Mouse (Mus musculus) cerebellum, postnatal 4 days (tissue): ENCODE results near the gene Speg.

Source experiments
- DNase-seq, 2 experiments: peaks; one replicate each; pipeline ENCODE4 v3.0.0; 2022; ENCODE audit warnings: low spot score in 2 of 2, mixed read lengths in 1 of 2

Gene Speg

DNA sequence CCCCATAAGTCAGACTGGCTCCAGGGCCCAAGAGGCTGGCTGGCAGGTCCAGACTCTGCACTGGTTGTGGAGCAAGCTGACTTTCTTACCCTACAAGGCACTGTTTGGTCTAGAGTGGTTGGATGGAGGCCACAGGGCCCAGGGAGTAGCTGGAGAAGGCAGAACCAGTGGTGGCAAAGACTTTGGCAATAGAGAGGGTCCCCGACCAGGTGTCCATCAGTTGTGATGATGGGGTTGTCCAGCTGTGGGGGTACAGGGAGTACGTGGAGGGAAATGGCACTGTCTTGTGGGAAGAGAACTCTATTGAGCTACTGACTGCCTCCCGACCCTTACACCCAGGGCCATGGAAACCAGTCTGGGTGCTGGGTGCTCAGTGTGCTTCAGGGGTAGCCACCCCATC, 18.7 kb downstream of the Speg start:
- no peak for DNase-seq

DNA sequence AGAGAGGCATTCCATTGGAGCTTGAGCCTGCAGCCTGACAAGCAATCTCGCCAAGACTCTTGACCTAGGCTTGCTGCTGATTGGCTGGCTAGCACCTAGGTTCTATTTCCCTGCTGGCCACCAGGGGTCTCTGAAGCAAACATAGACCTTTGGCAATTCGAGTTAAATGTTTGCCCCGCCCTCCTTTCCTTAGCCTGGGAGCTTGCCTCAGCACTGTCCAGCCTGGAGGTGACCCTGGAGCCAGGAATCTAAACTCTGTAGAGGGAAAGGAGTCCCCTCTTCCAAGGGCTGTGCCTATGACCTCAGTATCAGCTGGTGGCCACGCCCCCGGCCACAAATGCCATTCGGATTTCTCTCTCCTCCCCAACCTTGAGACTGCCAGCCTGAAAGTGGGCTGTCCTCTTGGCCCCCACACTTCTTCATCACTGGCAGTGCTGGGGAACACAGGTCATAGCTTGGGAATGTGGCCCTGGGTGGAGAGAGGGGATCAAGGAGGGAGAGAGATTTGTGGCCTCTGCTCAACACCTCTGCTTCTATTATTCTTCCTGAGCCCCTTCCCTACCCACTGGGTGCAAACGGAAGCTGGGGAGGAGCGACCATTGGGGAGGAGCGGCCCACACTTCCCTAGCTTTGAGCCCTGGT, 23.8 kb downstream of the Speg start:
- DNase-seq: peak in 1 of 2 experiments; percentile 68

DNA sequence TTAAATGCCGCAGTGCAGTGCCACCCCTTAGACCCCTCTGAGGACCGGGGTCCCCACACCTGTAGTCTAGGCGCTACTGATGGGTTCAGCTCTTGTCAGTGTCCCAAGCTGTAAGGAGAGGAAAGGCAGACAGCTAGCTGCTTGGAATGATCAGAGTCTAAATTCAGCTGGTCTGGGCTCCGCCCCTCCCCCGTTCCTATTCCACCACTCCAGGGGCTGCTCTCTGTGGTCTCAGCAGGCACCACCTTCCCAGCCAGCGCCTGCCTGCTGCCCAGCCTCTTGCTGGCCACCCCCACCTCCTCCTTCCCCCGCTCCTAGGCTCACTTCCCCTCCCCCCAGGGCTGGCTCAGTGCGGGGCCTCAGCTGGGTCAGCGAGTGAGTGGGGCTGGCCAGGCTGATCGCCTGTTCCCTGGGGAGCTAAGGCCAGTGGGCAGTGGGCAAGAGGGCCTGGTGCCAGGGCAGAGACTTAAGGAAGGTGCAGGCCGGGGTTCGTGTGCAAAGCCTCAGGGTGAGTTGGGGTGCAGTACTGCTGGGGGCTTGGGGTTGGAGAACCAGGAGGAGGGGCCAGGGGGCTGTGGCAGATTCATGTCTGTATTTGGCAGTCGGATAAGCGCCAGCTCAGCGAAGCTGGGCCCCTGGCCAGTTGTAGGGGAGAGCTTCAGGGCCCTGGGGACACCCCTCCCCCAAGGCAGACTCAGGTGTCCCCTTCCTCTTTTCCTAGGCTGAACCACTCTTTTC, 24.8 kb downstream of the Speg start:
- peak in 1 of 2 experiments; percentile 65 for DNase-seq

DNA sequence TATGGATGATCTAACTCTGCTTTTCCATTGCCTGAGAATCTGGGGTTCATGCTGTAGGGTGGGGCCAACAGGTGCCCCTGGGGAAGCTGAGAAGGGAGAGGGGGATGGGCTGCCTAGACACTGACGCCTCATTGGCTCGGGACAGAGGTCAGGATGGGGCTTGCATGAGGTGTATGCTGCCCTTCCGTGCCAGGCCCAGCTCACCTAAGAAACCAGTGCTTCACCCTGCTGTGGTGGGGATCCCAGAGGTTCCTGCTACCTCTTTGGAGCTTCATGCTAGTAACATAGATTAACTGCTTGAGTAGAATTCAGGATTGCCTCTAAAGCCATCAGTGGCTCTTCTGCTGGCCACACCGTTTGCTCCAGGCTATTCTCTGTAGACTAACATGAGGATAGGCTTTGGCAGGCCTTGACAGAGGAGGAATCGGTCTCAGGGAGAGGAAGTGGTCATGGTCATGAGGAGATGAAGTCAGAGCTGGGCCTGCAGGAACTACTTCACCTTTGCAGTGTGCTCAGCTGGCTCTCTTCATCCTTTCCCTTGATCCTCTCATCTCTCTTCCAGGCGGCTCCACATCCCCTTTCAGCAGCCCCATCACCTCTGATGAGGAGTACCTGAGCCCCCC, 25.5 kb downstream of the Speg start:
- DNase-seq: no peak

DNA sequence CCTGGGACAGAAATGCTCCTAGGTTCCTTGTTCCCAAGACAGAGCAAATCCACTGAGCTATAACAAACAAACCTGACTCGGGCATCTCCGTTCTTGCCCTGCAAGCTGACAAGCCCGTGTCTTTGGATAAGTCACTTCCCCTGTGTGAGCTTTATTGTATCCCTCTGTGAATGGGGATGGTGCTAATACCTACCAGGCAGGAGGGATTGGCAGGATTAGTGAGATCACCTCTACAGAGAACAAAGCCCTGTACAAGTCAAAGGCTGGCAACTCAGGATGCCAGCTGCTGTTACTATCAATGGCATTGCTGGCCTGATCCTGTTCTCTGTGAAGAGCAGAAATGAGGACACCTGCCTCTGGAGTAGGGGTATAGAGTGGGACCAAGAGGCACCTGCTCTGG, 30.4 kb downstream of the Speg start:
- no peak for DNase-seq

DNA sequence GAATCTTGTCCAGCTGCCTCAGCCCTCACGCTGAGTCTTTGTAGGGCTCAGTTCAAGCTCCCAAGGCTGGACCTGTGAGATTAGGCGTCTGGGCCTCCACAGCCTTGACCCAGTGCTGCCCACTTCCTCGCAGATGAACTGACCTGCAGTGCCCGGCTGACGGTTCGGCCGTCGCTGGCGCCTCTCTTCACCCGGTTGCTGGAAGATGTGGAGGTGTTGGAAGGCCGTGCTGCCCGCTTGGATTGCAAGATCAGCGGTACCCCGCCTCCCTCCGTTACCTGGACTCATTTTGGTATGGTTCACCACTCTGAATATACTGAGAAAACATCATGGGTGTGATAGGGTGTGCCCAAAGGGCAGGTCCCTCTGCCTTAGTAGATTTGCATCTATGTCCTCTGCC, 31.1 kb downstream of the Speg start:
- DNase-seq: no peak

DNA sequence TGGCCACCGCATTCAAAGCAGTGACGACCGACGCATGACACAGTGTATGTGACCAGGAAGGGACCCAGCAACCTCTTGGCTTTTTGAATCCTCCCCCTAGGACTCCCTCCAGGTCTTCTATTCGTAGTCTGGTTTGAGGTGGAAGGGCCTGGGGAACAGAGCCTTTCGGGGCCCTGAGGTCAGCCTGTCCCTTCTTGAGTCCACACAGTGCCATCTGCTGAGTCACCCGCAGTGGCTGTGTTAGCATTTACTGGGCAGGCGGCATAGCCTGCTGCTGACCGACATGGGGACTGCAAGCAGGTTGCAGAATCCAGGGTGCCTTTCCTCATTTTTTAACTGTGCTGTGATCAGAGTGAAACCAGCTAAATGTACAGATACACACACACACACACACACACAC, 32.0 kb downstream of the Speg start:
- no peak for DNase-seq

DNA sequence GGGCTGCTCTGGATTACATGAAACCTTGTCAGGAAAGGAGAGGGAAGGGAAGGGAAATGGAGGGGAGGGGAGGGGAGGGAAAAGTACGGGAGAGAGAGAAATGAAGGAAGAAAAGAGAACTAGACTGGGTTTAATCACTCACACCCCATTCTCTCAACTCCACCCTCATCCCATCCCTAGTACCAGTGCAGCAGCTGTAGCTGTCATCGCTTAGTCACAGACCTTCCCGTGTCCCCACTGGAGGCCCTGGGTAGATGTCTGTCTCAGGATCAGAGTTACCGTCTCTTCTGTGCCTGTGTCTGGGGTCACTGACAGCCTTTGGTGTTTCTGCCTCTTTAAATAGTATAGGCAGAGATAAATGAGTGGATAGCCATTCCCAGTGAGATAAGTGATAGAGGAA, 33.1 kb downstream of the Speg start:
- DNase-seq: no peak

DNA sequence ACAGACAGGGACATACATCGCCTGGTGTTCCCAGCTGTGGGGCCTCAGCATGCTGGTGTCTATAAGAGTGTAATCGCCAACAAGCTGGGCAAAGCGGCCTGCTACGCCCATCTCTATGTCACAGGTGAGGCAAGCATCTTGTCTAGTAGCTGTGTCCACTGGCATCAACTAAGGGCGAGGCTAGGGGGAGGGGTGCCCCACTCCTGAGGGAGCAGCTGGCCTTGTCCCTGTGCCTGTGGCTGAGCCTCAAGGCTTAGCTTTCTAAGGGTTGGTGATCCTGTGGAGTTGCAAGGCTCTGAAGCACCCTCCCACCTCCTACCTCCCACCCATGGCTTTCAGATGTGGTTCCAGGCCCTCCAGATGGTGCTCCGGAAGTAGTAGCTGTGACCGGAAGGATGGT, 34.9 kb downstream of the Speg start:
- DNase-seq: no peak

DNA sequence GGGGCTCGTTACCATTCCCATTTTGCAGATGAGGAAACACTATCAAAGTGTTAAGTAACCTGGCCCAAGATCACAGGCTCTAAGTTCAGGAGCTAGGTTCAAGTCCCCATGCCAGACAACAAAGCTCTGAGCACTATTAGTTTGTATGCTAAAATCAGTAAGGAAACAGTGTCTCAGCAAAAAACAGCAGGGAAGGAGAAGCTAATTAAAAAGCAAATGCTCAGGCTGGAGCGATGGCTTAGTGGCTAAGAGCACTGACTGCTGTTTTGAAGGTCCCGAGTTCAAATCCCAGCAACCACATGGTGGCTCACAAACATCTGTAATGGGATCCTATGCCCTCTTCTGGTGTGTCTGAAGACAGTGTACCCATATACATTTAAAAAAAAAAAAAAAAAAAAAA, 37.1 kb downstream of the Speg start:
- no peak for DNase-seq

DNA sequence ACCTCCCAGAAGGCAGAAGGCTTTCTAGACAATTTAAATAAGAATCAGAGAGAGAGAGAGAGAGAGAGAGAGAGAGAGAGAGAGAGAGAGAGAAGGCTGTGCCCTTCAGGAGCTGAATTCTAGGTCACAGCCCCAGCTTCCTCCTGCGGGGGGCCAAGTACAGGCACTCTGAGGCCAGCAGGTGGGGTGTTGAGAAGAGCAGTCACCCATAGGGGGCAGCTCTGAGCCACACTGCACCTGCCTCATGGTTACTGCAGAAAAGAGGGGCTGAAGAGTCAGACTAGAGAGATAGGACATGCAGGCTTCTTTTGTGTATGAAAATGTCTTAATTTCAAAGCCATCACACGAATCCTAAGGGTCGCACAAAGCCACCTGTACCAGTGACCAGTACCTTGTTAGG, 38.7 kb downstream of the Speg start:
- no peak for DNase-seq

DNA sequence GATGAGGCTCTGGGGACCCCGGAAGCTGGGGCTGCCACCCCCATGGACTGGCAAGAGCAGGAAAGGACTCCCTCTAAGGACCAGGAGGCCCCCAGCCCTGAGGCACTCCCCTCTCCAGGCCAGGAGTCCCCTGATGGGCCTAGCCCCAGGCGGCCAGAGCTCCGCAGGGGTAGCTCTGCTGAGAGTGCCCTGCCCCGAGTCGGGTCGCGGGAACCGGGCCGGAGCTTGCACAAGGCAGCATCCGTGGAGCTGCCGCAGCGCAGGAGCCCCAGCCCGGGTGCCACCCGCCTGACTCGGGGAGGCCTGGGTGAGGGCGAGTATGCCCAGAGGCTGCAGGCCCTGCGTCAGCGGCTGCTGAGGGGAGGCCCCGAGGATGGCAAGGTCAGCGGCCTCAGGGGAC, 46.7 kb downstream of the Speg start:
- DNase-seq: no peak

DNA sequence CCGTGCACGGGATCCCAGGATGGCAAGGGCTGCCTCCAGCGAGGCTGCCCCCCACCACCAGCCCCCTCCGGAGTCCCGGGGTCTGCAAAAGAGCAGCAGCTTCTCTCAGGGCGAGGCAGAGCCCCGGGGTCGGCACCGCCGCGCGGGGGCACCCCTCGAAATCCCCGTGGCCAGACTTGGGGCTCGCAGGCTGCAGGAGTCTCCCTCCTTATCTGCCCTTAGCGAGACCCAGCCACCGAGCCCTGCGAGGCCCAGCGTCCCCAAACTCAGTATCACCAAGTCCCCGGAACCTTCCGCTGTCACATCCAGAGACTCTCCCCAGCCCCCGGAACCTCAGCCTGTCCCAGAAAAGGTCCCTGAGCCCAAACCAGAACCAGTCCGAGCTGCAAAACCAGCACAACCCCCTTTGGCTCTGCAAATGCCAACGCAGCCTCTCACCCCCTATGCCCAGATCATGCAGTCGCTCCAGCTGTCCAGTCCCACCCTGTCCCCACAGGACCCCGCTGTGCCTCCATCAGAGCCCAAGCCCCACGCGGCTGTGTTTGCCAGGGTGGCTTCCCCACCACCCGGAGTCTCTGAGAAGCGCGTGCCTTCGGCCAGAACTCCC, 47.2 kb downstream of the Speg start:
- no peak for DNase-seq

DNA sequence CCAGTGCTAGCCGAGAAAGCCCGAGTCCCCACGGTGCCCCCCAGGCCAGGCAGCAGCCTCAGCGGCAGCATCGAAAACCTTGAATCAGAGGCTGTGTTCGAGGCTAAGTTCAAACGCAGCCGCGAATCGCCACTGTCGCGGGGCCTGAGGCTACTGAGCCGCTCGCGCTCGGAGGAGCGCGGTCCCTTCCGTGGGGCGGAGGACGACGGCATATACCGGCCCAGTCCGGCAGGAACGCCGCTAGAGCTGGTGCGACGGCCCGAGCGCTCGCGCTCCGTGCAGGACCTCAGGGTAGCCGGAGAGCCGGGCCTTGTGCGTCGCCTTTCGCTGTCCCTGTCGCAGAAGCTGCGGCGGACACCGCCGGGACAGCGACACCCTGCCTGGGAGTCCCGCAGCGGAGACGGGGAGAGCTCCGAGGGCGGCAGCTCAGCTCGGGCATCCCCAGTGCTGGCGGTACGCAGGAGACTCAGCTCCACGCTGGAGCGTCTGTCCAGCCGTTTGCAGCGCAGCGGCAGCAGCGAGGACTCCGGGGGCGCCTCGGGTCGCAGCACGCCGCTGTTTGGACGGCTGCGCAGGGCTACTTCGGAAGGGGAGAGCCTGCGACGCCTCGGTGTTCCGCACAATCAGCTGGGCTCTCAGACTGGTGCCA, 47.9 kb downstream of the Speg start:
- no peak for DNase-seq

DNA sequence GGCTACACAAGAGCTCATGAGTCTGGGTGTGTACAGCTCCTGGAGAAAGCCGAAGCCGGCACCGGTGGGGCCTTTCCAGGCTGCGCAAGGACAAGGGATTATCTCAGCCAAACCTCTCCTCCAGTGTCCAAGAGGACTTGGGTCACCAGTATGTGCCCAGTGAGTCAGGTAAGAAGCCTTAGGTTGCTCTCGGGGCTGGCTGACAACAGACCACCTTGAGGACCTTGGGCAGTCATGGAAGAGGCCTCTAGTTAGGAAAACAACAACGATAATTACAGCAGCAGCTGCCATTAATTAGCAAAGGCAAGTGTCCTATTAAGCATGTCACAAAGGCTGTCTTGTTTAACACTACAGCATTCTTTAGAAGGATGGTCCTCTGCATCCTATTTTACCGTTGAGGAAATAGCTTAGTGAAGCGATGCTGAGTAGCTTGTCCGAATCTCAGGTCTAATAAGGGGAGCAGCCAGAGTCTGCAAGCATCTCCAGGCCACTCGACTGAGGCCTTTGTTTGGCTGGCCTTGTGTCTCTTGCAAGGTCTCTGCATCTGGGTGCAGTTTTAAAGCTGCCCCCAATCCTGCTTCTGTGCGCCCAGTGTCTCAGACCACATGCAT, 48.8 kb downstream of the Speg start:
- no peak for DNase-seq

DNA sequence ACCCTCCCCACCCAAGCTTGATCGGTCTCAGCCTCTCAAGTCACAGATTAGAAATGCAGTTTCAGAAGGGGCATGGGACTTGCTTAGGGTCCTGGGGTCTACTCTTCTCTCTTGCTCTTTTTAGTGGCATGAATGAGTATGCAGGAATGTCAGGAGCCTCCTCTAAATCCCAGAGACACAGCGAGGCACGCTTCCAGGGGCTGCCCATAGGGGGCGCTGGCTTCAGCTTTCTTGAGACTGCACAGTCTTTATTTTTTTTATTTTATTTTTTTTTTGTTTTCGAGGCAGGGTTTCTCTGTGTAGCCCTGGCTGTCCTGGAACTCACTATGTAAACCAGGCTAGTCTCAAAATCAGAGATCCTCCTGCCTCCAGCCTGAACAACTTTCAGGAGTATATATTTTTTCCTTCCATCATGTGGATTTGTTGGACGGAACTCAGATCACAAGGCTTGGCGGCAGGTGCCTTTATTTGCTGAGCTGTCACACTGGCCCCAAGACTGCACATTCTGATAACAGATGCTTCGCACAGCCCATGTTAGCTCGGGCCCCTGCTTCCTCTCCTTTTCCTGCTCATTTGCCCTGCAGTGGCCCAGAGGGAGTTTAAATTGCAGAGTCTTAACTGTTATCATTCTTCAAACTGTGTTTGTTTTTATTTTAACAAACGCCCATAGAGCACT, 50.8 kb downstream of the Speg start:
- DNase-seq: peak in 1 of 2 experiments; percentile 54

DNA sequence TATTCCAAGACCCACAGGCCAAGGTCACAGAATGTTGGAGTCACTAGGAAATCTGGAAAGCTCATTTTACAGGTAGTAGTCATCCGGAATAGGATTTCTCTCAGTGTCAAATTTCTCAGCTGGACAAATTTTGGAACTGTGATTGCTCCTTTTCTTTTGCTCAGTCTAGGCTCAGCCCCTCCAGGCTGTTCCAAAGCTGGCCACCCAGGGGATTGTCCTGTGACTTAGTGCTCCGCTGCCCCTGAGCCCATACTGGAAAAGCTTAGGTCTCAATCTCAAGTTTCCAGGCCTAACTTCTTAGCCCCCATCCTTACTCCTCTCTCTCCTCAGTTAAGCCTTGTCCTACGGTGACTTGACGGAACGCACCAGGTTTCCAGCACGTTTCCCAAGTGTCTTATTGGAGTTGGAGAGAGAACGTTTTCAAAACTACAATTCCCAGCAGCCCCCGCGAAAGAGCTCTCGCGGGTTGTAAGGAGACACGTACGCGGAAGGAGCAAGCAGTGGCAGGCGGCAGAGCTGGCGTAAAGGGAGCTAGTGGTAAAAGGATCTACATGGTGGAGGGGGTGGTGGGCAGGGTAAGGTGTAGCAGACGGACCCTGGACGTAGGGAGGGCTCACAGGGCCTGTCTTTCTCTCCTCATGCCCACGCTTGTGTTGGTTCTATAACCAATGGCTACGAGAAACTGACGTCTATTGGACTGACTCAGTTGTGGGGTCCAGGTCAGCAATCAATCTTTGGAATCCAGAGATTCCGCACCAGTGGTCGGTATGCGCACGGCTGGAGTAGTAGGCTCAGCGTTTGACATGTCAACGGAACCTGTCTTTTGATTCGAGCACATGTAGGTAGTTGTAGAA, 60.6 kb downstream of the Speg start, which contains the start of gene Gmppa:
Gene Gmppa, plus strand, starts transcription at position 456 of the 854 bp plus-strand sequence.
- peak in 1 of 2 experiments; percentile 68 for DNase-seq

DNA sequence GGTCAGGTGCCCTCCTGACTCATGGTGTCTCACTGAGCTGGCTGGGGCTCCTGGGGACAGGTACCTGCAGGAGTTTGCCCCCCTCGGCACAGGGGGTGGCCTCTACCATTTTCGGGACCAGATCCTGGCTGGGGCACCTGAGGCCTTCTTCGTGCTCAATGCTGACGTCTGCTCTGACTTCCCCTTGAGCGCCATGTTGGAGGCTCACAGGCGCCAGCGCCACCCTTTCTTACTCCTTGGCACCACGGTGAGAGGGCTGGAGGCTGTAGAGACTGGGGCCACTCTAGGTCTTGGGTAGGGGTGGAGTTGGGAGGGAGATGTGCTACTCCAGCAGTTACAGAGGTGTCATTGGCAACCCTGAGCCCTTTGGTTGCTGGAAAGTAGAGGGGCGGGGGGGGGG, 63.7 kb downstream of the Speg start:
- no peak for DNase-seq

DNA sequence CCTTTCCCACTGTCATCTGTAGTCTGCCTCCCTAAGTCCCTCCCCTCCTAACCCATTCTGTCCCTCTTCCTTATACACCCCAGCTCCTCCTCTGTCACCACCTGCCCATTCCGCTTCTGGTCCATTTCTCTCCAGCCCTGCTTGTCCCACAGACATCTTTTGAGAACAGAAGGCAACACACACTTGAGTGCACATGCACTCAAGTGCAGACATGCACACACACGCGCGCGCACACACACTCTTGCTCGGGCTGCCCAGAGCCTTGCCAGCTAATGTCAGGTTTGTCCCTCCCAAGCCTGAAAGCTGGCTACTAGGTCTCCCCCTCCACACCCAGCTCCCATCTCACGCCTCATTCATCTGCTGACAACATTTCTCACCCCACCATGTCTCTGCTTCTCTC, 65.6 kb downstream of the Speg start:
- DNase-seq: no peak

DNA sequence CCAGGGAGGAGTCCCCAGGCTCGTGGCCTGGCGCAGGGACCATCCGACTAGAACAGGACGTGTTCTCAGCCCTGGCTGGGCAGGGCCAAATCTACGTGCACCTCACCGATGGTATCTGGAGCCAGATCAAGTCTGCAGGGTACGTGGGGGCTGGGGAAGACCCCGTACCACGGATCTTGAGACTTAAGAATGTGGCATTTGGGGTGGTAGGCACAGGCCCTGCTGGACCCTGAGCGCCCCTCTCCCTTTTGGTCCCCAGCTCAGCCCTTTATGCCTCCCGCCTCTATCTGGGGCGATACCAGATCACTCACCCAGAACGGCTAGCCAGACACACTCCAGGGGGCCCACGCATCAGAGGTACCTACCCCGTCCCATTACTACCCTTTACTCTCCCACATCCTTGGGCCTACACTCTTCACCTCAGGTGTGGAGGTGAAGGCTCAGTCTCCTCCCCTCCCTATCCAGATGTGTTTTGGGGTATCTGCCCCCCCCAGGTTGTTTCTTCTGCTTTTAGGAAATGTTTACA, 66.4 kb downstream of the Speg start:
- DNase-seq: no peak
